Mouse (Mus musculus): ENCODE results near the gene Fchsd2. TPM values are rescaled to one million over a fixed set of nuclear protein-coding genes. Genes with fewer than 3 reads are reported as not detected.

Gene Fchsd2
- polyA plus RNA-seq, 1 experiment from 2014 or later: 33.2 TPM

DNA sequence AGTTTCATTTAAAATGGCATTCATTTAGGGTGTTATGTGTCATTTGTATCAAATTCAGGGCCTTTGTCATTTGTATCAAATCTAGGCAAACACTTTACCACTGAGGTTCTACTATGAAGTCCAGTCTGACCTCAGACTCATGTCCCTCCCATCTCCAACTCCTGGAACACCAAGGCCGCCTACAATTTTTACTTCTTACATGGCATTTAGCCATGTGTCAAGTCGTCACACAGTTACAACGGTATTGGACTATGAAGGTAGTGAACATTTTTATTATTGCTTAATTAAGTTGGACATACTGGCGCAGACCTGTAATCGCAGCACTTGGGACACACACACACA, 217.3 kb downstream of the Fchsd2 start:
- Histone ChIP-seq H3K36me3 (ENCODE audit: control insufficient read depth, insufficient read depth, low read length) (no peaks in the 10 kb centered on the region), H3K9me3 (ENCODE audit: control insufficient read depth, low read length) (no peaks in the 10 kb centered on the region), H3K4me2 (ENCODE audit: low read depth, low read length, severe bottlenecking) (peak overlapping the region; percentile 52), H3K4me3 (ENCODE audit: low read depth, low read length) (peak overlapping the region; percentile 54), H3K27me3 (ENCODE audit: control insufficient read depth, insufficient read depth, low read length) (no peaks in the 10 kb centered on the region), H3K9ac (ENCODE audit: low read length) (peak overlapping the region; percentile 72), H3K4me1 (replicated peaks; ENCODE audit: control insufficient read depth, insufficient read depth, low read length) (0 out of 2 replicates have a peak, but pooled peaks cover 3% of the 10 kb centered on the region), H3K27ac (ENCODE audit: low read depth, low read length) (no peak overlapping the region)
- ATAC-seq (replicated peaks; ENCODE audit: low FRiP score): peak; percentile 35; the same call in 1 of the 2 replicates
- WGBS: 43% methylated on average over 5 of the region's 5 CpGs
- DNase-seq (ENCODE audit: low spot score): no peak

DNA sequence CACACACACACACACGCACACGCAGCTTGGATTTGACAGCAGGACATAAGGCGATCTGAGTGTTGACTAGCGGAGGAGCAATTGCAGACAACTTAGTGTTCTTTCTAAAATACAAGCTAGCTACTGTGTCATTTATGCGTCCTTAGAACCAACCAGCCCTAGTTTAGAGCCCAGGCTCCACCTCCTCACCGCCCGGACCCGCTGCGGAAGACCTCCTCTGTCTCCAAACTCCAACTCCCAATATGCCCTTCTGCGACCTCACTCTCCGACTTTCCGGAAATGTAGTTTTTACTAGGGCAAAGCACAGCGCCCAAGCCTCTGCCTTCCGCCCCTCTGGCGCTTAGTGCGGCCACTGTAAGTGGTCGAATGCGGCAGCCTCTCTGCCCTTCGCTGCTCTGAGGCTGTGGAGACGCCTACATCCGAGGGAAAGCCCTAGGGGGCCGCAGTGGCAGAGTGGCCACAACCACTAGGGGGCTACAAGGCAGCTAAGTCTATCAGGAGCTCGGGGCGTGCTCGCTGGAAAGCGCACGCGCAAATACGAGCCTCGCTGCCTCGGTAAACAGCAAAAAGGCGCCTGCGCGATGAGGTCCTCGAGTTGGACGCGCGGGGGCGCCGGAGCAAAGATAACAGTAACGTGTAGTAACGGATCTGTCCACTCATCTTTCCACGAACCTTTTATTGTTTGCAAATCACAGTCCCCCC, 217.8 kb downstream of the Fchsd2 start:
- peak overlapping the region; percentile 54 for H3K4me3 ChIP-seq (ENCODE audit: low read depth, low read length)
- 1% methylated on average over 43 of the region's 43 CpGs for WGBS
- H3K36me3 ChIP-seq (ENCODE audit: control insufficient read depth, insufficient read depth, low read length): no peaks in the 10 kb centered on the region
- peak overlapping the region; percentile 52 for H3K4me2 ChIP-seq (ENCODE audit: low read depth, low read length, severe bottlenecking)
- DNase-seq (ENCODE audit: low spot score): peak; percentile 98
- ATAC-seq (replicated peaks; ENCODE audit: low FRiP score): peak; percentile 95
- H3K9me3 ChIP-seq (ENCODE audit: control insufficient read depth, low read length): no peaks in the 10 kb centered on the region
- H3K27me3 ChIP-seq (ENCODE audit: control insufficient read depth, insufficient read depth, low read length): no peaks in the 10 kb centered on the region
- H3K4me1 ChIP-seq (replicated peaks; ENCODE audit: control insufficient read depth, insufficient read depth, low read length): 0 out of 2 replicates have a peak, but pooled peaks cover 3% of the 10 kb centered on the region
- peak overlapping the region; percentile 68; the same call in 1 of the 2 replicates for H3K27ac ChIP-seq (ENCODE audit: low read depth, low read length)
- H3K9ac ChIP-seq (ENCODE audit: low read length): peak overlapping the region; percentile 72

DNA sequence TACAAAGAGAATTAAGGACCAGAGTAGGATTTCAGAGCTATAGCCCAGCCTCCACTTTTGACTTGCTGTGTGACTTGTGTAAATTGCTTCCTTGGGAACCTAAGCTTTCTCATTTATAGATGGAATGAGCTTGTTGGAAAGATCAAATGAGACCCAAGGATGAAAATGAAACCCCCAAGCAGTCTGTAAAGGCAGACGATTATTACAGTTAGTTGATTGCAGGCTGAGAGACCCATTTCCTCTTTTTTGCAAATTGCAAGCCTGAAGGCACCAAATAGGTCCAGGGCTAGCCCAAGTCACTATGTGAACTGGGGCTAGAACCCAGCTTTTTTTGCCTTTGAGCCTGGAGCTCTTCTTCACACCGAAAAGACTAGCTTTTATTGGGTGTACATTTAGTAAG, 218.4 kb downstream of the Fchsd2 start:
- Histone ChIP-seq H3K4me2 (ENCODE audit: low read depth, low read length, severe bottlenecking) (peak overlapping the region; percentile 52), H3K36me3 (ENCODE audit: control insufficient read depth, insufficient read depth, low read length) (no peaks in the 10 kb centered on the region), H3K27me3 (ENCODE audit: control insufficient read depth, insufficient read depth, low read length) (no peaks in the 10 kb centered on the region), H3K4me3 (ENCODE audit: low read depth, low read length) (0 out of 2 replicates have a peak overlapping the region, but pooled peaks have one; percentile 54), H3K4me1 (replicated peaks; ENCODE audit: control insufficient read depth, insufficient read depth, low read length) (0 out of 2 replicates have a peak, but pooled peaks cover 3% of the 10 kb centered on the region), H3K27ac (ENCODE audit: low read depth, low read length) (no peak overlapping the region), H3K9me3 (ENCODE audit: control insufficient read depth, low read length) (no peaks in the 10 kb centered on the region), H3K9ac (ENCODE audit: low read length) (peak overlapping the region; percentile 18; the same call in 1 of the 2 replicates)
- DNase-seq (ENCODE audit: low spot score) (no peak), ATAC-seq (replicated peaks; ENCODE audit: low FRiP score) (no peak)
- 44% methylated on average over 2 of the region's 2 CpGs for WGBS

GRCm38 (mm10) chr7:101313033-101313432, 220.4 kb downstream of the Fchsd2 start:
- Histone ChIP-seq H3K27ac (ENCODE audit: low read depth, low read length) (no peak overlapping the region), H3K9ac (ENCODE audit: low read length) (no peak overlapping the region), H3K9me3 (ENCODE audit: control insufficient read depth, low read length) (no peaks in the 10 kb centered on the region), H3K36me3 (ENCODE audit: control insufficient read depth, insufficient read depth, low read length) (no peaks in the 10 kb centered on the region), H3K4me3 (ENCODE audit: low read depth, low read length) (no peak overlapping the region), H3K4me1 (replicated peaks; ENCODE audit: control insufficient read depth, insufficient read depth, low read length) (0 out of 2 replicates have a peak, but pooled peaks cover 3% of the 10 kb centered on the region), H3K27me3 (ENCODE audit: control insufficient read depth, insufficient read depth, low read length) (0 out of 2 replicates have a peak, but pooled peaks cover 1% of the 10 kb centered on the region), H3K4me2 (ENCODE audit: low read depth, low read length, severe bottlenecking) (no peak overlapping the region)
- DNase-seq (ENCODE audit: low spot score) (no peak), ATAC-seq (replicated peaks; ENCODE audit: low FRiP score) (no peak)
- WGBS: 85% methylated on average over 3 of the region's 3 CpGs

DNA sequence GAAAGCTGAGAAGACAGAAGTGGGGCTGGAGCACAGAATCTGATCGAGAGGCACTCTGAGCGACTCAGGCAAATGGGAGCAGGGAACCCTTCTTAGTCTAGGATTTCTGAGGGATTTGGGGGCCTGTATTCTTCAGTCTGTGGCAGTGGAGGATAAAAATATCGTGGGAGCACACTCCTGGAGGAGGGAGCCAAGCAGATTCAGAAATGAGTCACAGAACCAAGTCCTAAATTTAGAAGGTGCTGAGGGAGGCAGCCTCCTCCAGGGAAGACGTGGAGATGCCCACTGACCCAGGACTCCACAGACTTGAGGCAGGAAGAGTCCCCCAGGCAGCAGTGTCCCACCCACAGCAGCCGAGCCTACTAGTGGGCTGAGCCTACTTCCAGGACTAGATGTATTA, 221.7 kb downstream of the Fchsd2 start:
- Histone ChIP-seq H3K27me3 (ENCODE audit: control insufficient read depth, insufficient read depth, low read length) (0 out of 2 replicates have a peak, but pooled peaks cover 2% of the 10 kb centered on the region), H3K27ac (ENCODE audit: low read depth, low read length) (no peak overlapping the region), H3K9ac (ENCODE audit: low read length) (no peak overlapping the region), H3K9me3 (ENCODE audit: control insufficient read depth, low read length) (no peaks in the 10 kb centered on the region), H3K4me3 (ENCODE audit: low read depth, low read length) (no peak overlapping the region), H3K4me1 (replicated peaks; ENCODE audit: control insufficient read depth, insufficient read depth, low read length) (0 out of 2 replicates have a peak, but pooled peaks cover 3% of the 10 kb centered on the region), H3K36me3 (ENCODE audit: control insufficient read depth, insufficient read depth, low read length) (no peaks in the 10 kb centered on the region), H3K4me2 (ENCODE audit: low read depth, low read length, severe bottlenecking) (no peak overlapping the region)
- ATAC-seq (replicated peaks; ENCODE audit: low FRiP score) (no peak), DNase-seq (ENCODE audit: low spot score) (no peak)
- 68% methylated on average over 5 of the region's 5 CpGs for WGBS

- Histone ChIP-seq H3K4me3 (ENCODE audit: low read depth, low read length) (no peak overlapping the region), H3K27me3 (ENCODE audit: control insufficient read depth, insufficient read depth, low read length) (peaks cover 2% of the 10 kb centered on the region; the same call in 1 of the 2 replicates), H3K9ac (ENCODE audit: low read length) (no peak overlapping the region), H3K36me3 (ENCODE audit: control insufficient read depth, insufficient read depth, low read length) (no peaks in the 10 kb centered on the region), H3K27ac (ENCODE audit: low read depth, low read length) (no peak overlapping the region), H3K4me1 (replicated peaks; ENCODE audit: control insufficient read depth, insufficient read depth, low read length) (no peaks in the 10 kb centered on the region; the same call in 1 of the 2 replicates), H3K9me3 (ENCODE audit: control insufficient read depth, low read length) (no peaks in the 10 kb centered on the region), H3K4me2 (ENCODE audit: low read depth, low read length, severe bottlenecking) (no peak overlapping the region)
- DNase-seq (ENCODE audit: low spot score) (no peak), ATAC-seq (replicated peaks; ENCODE audit: low FRiP score) (no peak)
Observed at GRCm38 (mm10) chr7:101315699-101316098, 223.0 kb downstream of the Fchsd2 start.

- Histone ChIP-seq H3K4me2 (ENCODE audit: low read depth, low read length, severe bottlenecking) (no peak overlapping the region), H3K9me3 (ENCODE audit: control insufficient read depth, low read length) (no peaks in the 10 kb centered on the region), H3K27me3 (ENCODE audit: control insufficient read depth, insufficient read depth, low read length) (peaks cover 3% of the 10 kb centered on the region), H3K36me3 (ENCODE audit: control insufficient read depth, insufficient read depth, low read length) (no peaks in the 10 kb centered on the region), H3K4me3 (ENCODE audit: low read depth, low read length) (no peak overlapping the region), H3K27ac (ENCODE audit: low read depth, low read length) (no peak overlapping the region), H3K4me1 (replicated peaks; ENCODE audit: control insufficient read depth, insufficient read depth, low read length) (peaks cover 2% of the 10 kb centered on the region; the same call in 1 of the 2 replicates), H3K9ac (ENCODE audit: low read length) (no peak overlapping the region)
- DNase-seq (ENCODE audit: low spot score) (no peak), ATAC-seq (replicated peaks; ENCODE audit: low FRiP score) (no peak)
- 78% methylated on average over 6 of the region's 6 CpGs for WGBS
Observed at GRCm38 (mm10) chr7:101316591-101317001, 223.9 kb downstream of the Fchsd2 start.

DNA sequence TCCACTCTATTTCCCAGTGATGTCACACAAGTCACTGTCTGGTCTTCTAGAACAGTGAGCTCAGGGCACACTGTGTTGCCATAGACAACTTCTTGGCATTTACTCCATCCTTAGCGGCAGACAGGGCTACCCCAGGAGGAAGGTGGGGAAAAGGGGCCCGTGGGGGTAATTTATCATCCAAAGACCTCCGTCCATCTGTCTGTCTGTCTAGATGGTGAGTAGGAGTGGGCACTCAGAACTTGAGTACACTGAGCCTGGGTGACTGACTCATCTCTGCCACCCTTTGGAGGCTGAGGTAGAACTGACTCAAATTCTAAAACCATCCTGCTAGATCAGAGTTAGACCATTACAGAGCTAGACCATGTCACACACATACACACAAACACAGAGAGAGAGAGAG, 224.4 kb downstream of the Fchsd2 start, which contains the start of gene Stard10:
Stard10 (plus strand) TSS at position 73 of the 400 bp plus-strand sequence.
- Histone ChIP-seq H3K36me3 (ENCODE audit: control insufficient read depth, insufficient read depth, low read length) (no peaks in the 10 kb centered on the region), H3K9me3 (ENCODE audit: control insufficient read depth, low read length) (no peaks in the 10 kb centered on the region), H3K4me2 (ENCODE audit: low read depth, low read length, severe bottlenecking) (no peak within 1 kb of the TSS), H3K4me1 (replicated peaks; ENCODE audit: control insufficient read depth, insufficient read depth, low read length) (peaks cover 3% of the 10 kb centered on the region; the same call in 1 of the 2 replicates), H3K27me3 (ENCODE audit: control insufficient read depth, insufficient read depth, low read length) (peaks cover 7% of the 10 kb centered on the region), H3K27ac (ENCODE audit: low read depth, low read length) (no peak within 1 kb of the TSS), H3K9ac (ENCODE audit: low read length) (no peak within 1 kb of the TSS), H3K4me3 (ENCODE audit: low read depth, low read length) (no peak within 1 kb of the TSS)
- WGBS: 89% methylated on average over 3 of the region's 3 CpGs
- ATAC-seq (replicated peaks; ENCODE audit: low FRiP score) (no peak), DNase-seq (ENCODE audit: low spot score) (no peak)
